Mouse (Mus musculus): ENCODE measurements around the gene 4930402F06Rik.

Gene 4930402F06Rik

DNA sequence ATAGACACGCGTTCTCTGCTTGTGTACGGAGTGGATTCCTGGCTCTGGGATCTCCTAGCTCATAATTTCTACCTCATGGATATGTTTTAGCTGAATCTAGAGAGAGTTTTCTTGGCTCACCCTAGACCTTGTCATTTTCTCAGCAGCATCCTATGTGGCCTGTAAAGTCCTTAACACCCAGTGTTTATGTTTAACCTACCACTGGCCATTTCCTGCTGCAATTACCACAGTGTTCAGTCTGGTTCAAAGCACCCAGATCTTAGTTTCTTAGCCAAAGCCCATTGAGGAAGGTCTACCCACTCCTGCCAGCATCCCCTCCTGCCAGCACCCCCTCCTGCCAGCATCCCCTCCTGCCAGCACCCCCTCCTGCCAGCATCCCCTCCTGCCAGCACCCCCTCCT lies 15.8 kb upstream of the 4930402F06Rik start:
- DNase-seq = no peak

- no peak for DNase-seq
Measured at GRCm38 (mm10) chr2:35412246-35412645, 15.3 kb upstream of the 4930402F06Rik start.

DNA sequence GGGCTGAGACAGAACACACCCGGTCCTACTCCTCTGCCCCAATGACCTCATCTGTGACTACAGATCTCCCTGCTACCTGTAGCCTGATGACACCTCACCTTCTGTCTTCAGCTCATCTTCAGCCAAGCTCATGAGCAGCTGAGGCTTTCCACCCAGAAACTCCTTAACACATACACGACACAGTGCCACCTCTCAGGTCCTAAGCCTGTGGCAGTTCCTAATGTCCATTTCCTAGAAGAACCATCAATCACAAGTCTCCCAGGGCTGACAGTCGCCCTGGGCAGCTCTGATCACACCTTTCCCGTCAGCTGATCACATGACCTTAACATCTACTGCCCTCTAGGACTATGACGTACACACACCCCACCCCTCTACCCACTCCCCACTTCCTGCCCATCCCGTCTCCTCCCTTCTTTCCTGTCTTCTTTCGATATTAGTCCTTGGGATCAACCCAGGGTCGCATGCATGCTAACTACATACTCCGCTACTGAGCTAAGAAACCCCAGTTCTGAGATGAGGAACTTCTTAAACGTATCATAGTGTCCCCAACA lies 14.7 kb upstream of the 4930402F06Rik start:
- DNase-seq = no peak

DNA sequence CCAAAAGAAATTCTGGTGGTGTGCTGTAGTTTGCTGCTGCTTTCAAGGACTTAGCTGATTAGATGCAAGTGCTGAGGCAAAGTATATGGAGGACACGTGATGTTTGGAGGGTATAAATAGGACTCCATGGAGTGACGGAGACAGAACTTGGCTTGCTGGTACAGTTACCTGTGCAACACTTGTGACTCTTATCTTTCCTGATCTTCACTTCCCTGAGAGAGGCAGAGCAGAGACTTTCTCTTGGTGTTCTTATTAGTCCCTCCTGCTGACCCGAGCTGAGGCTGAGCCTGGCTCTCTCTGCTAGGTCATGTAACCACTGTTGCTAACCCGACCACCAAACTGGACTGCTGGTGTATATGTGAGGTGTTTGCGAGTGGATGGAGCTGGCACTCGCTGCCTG lies 12.5 kb upstream of the 4930402F06Rik start:
- DNase-seq = no peak

GRCm38 (mm10) chr2:35408409-35409110 lies 11.6 kb upstream of the 4930402F06Rik start:
- DNase-seq = no peak

DNA sequence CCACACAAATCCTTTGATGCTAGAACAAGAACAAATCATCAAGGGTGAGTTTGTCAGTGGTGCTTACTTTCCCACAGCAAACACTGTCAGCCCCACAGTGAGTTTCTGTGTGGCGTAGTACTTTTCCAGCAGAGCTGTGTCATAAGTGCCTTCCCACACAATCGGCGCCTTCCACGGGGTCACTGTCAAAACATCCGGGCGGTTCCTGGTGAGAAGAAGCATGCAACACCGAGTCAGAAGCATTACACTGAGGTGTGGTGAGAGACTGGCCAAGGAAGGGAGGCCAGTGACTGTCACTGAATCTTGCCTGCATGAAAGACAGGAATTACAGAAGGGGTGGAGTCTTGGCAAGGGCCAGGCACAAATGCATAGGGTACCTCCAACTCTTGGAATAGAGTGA lies 10.9 kb upstream of the 4930402F06Rik start:
- no peak for DNase-seq

DNA sequence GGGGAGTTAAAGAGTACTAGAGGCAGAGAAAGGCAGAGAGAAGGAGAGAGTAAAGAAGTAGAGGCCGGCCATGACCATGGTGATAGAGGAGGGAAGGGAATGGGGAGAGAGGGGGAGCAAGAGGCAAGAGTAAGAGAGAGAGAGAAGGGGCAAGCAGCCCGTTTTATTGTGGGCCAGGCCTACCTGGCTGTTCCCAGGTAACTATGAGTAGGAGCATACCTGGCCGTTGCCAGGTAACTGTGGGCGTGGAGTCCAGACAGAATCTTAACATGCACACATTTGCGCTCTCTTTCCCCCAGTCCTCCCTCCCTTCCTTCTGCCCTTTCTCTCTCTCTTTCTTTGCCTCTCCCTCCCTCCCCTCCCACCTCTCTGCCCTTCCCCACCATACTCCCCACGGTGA lies 10.3 kb upstream of the 4930402F06Rik start:
- no peak for DNase-seq

GRCm38 (mm10) chr2:35406611-35407010 lies 9.6 kb upstream of the 4930402F06Rik start:
- no peak for DNase-seq

GRCm38 (mm10) chr2:35402391-35402790 lies 5.4 kb upstream of the 4930402F06Rik start:
- no peak for DNase-seq

- DNase-seq = no peak
Measured at GRCm38 (mm10) chr2:35400739-35401138, 3.8 kb upstream of the 4930402F06Rik start.

- no peak for DNase-seq
Measured at GRCm38 (mm10) chr2:35398184-35398828, 1.3 kb upstream of the 4930402F06Rik start.

GRCm38 (mm10) chr2:35397590-35398173 lies 707 bp upstream of the 4930402F06Rik start:
- peak; percentile 76 for DNase-seq

- no peak for DNase-seq
Measured at GRCm38 (mm10) chr2:35385441-35385871, 11.5 kb downstream of the 4930402F06Rik start.

GRCm38 (mm10) chr2:35379306-35379705 lies 17.7 kb downstream of the 4930402F06Rik start:
- DNase-seq = no peak

DNA sequence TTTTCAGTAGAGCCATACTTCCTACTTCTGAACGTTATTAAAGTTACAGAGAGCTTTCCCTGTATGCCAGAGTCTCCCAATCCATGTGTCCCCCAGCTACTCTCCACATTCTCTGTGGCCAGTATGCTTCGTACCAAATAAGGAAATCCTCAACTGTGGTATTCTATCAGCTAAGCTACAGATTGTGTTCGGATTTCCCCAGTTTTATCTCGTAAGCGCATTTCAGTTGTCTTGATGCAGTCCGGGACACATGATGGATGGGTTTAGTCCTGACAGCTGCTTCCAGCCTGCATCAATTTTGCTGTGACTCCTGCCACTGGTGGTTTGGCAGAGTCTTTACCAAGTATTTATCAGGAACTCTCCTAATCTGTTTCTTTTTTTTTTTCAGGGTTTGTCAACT lies 19.4 kb downstream of the 4930402F06Rik start:
- no peak for DNase-seq

- peak; percentile 48 for DNase-seq
Measured at GRCm38 (mm10) chr2:35373003-35373402, 24.0 kb downstream of the 4930402F06Rik start.

DNA sequence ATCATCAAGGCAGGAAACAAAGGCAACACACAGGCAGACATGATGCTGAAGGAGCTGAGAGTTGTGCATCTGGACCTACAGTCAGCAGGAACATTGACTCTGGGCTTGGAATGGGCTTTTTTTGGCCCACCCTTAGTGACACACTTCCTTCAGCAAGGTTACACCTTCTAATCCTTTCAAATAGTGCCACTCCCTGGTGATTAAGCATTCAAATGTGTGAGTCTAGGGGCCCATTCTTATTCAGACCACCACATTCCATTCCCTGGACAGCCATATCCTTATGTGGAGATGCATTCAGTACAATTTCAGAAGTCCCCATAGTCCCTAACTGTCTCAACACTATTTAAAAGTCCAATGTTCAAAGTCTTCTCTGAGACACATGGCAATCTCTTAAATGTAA lies 26.3 kb downstream of the 4930402F06Rik start:
- DNase-seq = no peak

DNA sequence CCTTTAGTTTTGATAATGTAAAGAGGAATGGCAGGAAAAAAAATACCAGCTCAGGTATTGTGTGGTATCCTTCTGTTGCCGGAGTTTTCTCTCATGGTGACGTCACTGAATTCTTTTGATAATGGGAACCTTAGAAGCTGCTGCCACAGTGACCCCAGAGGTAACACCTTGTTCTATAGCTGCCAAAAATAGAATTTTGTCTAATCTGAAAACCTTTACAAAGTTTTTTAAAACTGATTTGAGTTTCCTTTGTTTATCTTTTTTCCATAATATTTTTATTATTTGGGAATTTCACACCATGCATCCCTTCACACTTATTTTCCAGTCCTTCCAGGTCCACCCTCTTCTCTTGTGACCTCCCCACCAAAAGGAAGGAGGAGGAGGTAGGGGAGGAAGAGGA lies 29.3 kb downstream of the 4930402F06Rik start, which contains the start of gene 4930568D16Rik:
4930568D16Rik (minus strand) TSS at position 101 of the 400 bp plus-strand sequence.
- DNase-seq = no peak

DNA sequence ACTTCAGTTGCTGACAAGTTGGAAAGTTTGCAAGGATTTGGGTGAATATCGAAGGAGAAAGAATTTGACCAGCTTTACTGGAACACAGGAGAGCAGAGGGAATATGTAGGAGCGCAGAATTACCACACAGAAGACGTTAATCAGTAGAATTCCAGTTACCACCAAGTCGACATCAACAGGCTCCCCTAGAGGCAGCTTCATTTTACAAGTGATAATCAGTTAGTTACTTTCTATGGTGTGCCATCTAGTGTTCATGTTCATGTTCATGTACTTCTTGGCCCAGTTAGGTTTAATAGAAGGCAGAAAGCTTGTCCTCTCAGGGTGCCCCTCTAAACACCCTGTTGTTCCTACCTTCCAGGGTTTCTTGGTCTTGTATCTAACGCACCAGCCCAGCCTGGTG lies 47.8 kb downstream of the 4930402F06Rik start:
- no peak for DNase-seq

- DNase-seq = no peak
Measured at GRCm38 (mm10) chr2:35345984-35346383, 51.0 kb downstream of the 4930402F06Rik start.

DNA sequence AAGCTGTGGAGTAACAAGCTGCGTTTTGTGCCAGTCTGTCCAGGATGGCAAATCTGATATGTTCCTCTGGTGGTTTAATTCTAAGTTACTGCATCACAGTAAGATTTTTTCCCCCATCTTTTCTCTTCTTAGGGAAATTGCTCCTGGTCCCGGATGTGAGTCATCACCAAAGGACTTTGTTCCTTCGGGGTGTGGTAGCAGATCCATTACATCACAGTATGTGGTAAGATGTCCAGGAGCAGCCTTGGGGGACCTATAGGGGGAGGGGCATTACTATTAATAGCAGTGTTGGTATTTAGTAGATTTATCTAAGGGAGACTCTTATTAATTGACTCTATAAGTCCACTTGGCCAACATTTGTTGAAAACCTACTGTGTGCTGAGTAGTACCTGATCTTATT lies 54.4 kb downstream of the 4930402F06Rik start:
- no peak for DNase-seq

GRCm38 (mm10) chr2:35338707-35339106 lies 58.3 kb downstream of the 4930402F06Rik start:
- no peak for DNase-seq

GRCm38 (mm10) chr2:35338036-35338435 lies 58.9 kb downstream of the 4930402F06Rik start:
- DNase-seq = no peak

DNA sequence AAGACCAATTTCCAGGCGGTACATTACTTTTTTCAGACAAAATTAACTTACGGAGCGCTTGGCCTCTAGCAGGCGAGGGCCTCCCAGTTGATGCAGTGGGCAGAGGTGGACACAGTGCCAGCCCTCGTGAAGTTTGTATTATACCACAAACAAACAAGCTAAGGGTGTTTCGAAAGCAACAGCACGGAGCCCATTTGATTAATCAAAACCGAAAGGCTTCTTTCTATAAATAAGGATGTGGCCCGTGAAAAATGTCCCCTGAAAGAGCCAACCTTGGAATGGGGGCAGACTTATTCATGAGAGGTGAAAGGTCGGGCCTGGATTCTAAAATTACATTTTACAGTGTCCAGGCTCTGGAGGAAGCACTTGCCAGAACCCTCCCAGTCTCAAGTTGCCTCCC lies 59.6 kb downstream of the 4930402F06Rik start:
- no peak for DNase-seq

Data from thymus, postnatal 14 days (tissue).